Mouse (Mus musculus): ENCODE data around the gene 1700017B05Rik. TPM values are rescaled to one million over a fixed set of nuclear protein-coding genes. Genes with fewer than 3 reads are reported as not detected.

The 1700017B05Rik gene
- polyA plus RNA-seq, 1 experiment from 2014 or later, result 17.7 TPM

GRCm38 (mm10) chr9:57271081-57271480 is 8.7 kb upstream of the 1700017B05Rik start:
- peaks cover 9% of the 10 kb centered on the region for H3K27me3 ChIP-seq
- no peak overlapping the region for H3K27ac ChIP-seq
- no peaks in the 10 kb centered on the region for H3K9me3 ChIP-seq
- H3K4me2 ChIP-seq, result no peak overlapping the region
- no peak for ATAC-seq (ENCODE audit: insufficient number of reproducible peaks, low FRiP score, low TSS enrichment, low read depth)
- no peak overlapping the region for H3K9ac ChIP-seq
- H3K4me3 ChIP-seq, result no peak overlapping the region
- H3K4me1 ChIP-seq, result peaks cover 9% of the 10 kb centered on the region; the same call in 1 of the 2 replicates
- H3K36me3 ChIP-seq, result no peaks in the 10 kb centered on the region
- 33% methylated on average over 1 of the region's 1 CpGs for WGBS

GRCm38 (mm10) chr9:57270399-57270798 is 8.0 kb upstream of the 1700017B05Rik start:
- no peak overlapping the region for H3K4me3 ChIP-seq
- peaks cover 15% of the 10 kb centered on the region for H3K27me3 ChIP-seq
- no peak overlapping the region for H3K9ac ChIP-seq
- H3K36me3 ChIP-seq, result no peaks in the 10 kb centered on the region
- H3K4me1 ChIP-seq, result peaks cover 15% of the 10 kb centered on the region; the same call in 1 of the 2 replicates
- no peak overlapping the region for H3K27ac ChIP-seq
- no peak overlapping the region for H3K4me2 ChIP-seq
- 12% methylated on average over 8 of the region's 8 CpGs for WGBS
- no peak for ATAC-seq (ENCODE audit: insufficient number of reproducible peaks, low FRiP score, low TSS enrichment, low read depth)
- no peaks in the 10 kb centered on the region for H3K9me3 ChIP-seq

DNA sequence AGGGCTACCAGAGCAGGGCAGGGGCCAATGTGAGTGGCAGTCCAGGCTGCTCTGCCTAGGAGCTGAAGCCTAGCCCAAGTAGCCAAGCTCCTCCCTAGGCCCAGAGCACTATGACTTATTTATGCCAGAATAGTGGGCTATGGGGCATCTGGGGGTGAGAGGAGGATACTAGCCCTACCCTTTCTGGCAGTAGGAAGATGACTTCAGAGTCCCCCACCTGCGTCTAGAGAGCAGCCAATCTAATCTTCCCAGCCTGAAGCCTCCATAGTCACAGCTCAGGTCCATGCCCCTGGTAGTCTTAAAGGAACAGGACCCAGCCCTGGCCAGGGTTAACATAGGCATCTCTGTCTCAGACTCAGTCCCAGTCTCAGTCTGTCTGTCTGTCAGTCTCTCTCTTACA is 7.0 kb upstream of the 1700017B05Rik start:
- Histone ChIP-seq H3K9me3 (no peaks in the 10 kb centered on the region), H3K36me3 (no peaks in the 10 kb centered on the region), H3K4me2 (no peak overlapping the region), H3K4me1 (peaks cover 15% of the 10 kb centered on the region; the same call in 1 of the 2 replicates), H3K4me3 (no peak overlapping the region), H3K27me3 (peaks cover 15% of the 10 kb centered on the region), H3K9ac (no peak overlapping the region), H3K27ac (no peak overlapping the region)
- WGBS, result 38% methylated on average over 1 of the region's 1 CpGs
- no peak for ATAC-seq (ENCODE audit: insufficient number of reproducible peaks, low FRiP score, low TSS enrichment, low read depth)

DNA sequence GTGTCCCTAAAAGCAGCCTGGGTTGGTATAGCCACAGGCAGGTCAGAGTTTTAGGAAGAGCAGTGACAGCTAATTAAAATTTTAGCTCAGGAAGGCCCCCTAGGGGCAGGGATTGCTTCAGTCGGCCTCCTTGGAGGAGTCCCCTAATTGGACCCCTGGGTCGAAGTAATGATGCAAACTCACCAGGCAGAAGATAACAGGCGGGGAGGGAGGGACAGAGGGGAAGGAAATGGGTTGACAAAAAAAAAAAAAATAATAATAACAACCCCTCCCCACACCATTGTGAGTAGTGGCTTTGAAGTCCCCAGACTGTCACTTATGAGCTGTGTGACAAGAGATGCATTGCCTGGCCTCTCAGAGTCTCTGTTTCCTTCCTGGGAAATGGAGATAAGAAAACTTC is 6.2 kb upstream of the 1700017B05Rik start:
- Histone ChIP-seq H3K9ac (no peak overlapping the region), H3K4me1 (peaks cover 15% of the 10 kb centered on the region; the same call in 1 of the 2 replicates), H3K27me3 (peaks cover 15% of the 10 kb centered on the region), H3K27ac (no peak overlapping the region), H3K4me3 (no peak overlapping the region), H3K36me3 (no peaks in the 10 kb centered on the region), H3K9me3 (no peaks in the 10 kb centered on the region), H3K4me2 (no peak overlapping the region)
- 19% methylated on average over 3 of the region's 3 CpGs for WGBS
- ATAC-seq (ENCODE audit: insufficient number of reproducible peaks, low FRiP score, low TSS enrichment, low read depth), result no peak

- 20% methylated on average over 10 of the region's 10 CpGs for WGBS
- Histone ChIP-seq H3K4me1 (peaks cover 15% of the 10 kb centered on the region; the same call in 1 of the 2 replicates), H3K4me3 (no peak overlapping the region), H3K9me3 (no peaks in the 10 kb centered on the region), H3K27me3 (peaks cover 15% of the 10 kb centered on the region), H3K9ac (no peak overlapping the region), H3K36me3 (no peaks in the 10 kb centered on the region), H3K4me2 (no peak overlapping the region), H3K27ac (no peak overlapping the region)
- no peak for ATAC-seq (ENCODE audit: insufficient number of reproducible peaks, low FRiP score, low TSS enrichment, low read depth)
These were observed 5.7 kb upstream of the 1700017B05Rik start for GRCm38 (mm10) chr9:57268078-57268477.

GRCm38 (mm10) chr9:57267421-57267820 is 5.0 kb upstream of the 1700017B05Rik start:
- WGBS, result 40% methylated on average over 5 of the region's 5 CpGs
- no peak for ATAC-seq (ENCODE audit: insufficient number of reproducible peaks, low FRiP score, low TSS enrichment, low read depth)
- Histone ChIP-seq H3K36me3 (no peaks in the 10 kb centered on the region), H3K27me3 (peaks cover 15% of the 10 kb centered on the region), H3K4me1 (peaks cover 19% of the 10 kb centered on the region; the same call in 1 of the 2 replicates), H3K4me2 (no peak overlapping the region), H3K9me3 (no peaks in the 10 kb centered on the region), H3K4me3 (no peak overlapping the region), H3K27ac (no peak overlapping the region), H3K9ac (no peak overlapping the region)

DNA sequence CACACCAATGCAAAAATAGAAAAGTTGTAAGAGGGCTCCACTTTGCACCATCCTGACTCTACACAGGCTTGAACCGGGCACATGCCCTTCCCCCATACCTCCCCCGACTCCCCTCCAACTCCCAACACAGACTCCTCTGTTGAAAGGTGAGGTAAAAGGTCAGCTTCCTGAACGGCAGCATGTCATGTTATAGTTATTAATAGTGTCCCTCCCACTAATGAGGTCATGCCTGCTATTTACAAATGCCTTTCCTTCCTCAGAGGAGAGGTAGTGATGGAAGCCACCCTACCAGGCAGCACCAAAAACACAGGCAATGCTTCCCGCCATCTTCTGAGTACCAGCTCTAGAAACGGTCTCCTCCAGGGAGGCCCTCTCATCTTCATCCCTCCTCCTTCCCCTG is 2.7 kb upstream of the 1700017B05Rik start:
- no peak overlapping the region for H3K4me3 ChIP-seq
- H3K36me3 ChIP-seq, result no peaks in the 10 kb centered on the region
- H3K4me1 ChIP-seq, result peaks cover 28% of the 10 kb centered on the region
- ATAC-seq (ENCODE audit: insufficient number of reproducible peaks, low FRiP score, low TSS enrichment, low read depth), result no peak
- H3K9ac ChIP-seq, result no peak overlapping the region
- peaks cover 15% of the 10 kb centered on the region for H3K27me3 ChIP-seq
- H3K4me2 ChIP-seq, result no peak overlapping the region
- WGBS, result 32% methylated on average over 5 of the region's 5 CpGs
- no peaks in the 10 kb centered on the region for H3K9me3 ChIP-seq
- no peak overlapping the region for H3K27ac ChIP-seq

- 49% methylated on average over 13 of the region's 13 CpGs for WGBS
These were observed 628 bp upstream of the 1700017B05Rik start for GRCm38 (mm10) chr9:57262795-57263684.

GRCm38 (mm10) chr9:57261516-57261912 is 898 bp downstream of the 1700017B05Rik start:
- no peak for ATAC-seq (ENCODE audit: insufficient number of reproducible peaks, low FRiP score, low TSS enrichment, low read depth)
- peaks cover 8% of the 10 kb centered on the region; the same call in 1 of the 2 replicates for H3K27me3 ChIP-seq
- under 1% methylated on average over 26 of the region's 26 CpGs for WGBS
- H3K4me1 ChIP-seq, result peaks cover 29% of the 10 kb centered on the region
- H3K9ac ChIP-seq, result peak overlapping the region; percentile 87
- no peaks in the 10 kb centered on the region for H3K9me3 ChIP-seq
- H3K4me3 ChIP-seq, result peak overlapping the region; percentile 87
- H3K27ac ChIP-seq, result peak overlapping the region; percentile 87
- peaks cover 27% of the 10 kb centered on the region for H3K36me3 ChIP-seq
- peak overlapping the region; percentile 89 for H3K4me2 ChIP-seq

More at GRCm38 (mm10) chr9:57262795-57263684, 628 bp upstream of the 1700017B05Rik start:
- H3K36me3 ChIP-seq, result peaks cover 12% of the 10 kb centered on the region
- no peaks in the 10 kb centered on the region for H3K9me3 ChIP-seq
- peaks cover 29% of the 10 kb centered on the region for H3K4me1 ChIP-seq
- peak overlapping the region; percentile 89 for H3K4me2 ChIP-seq
- peak overlapping the region; percentile 87; the same call in 1 of the 2 replicates for H3K27ac ChIP-seq
- peak overlapping the region; percentile 87 for H3K9ac ChIP-seq
- peak overlapping the region; percentile 87 for H3K4me3 ChIP-seq
- peaks cover 8% of the 10 kb centered on the region; the same call in 1 of the 2 replicates for H3K27me3 ChIP-seq
- no peak for ATAC-seq (ENCODE audit: insufficient number of reproducible peaks, low FRiP score, low TSS enrichment, low read depth)

GRCm38 (mm10) chr9:57260940-57261339 is 1.5 kb downstream of the 1700017B05Rik start:
- Histone ChIP-seq H3K4me3 (peak overlapping the region; percentile 87), H3K4me1 (peaks cover 26% of the 10 kb centered on the region), H3K27me3 (peaks cover 4% of the 10 kb centered on the region; the same call in 1 of the 2 replicates), H3K9ac (peak overlapping the region; percentile 87), H3K9me3 (no peaks in the 10 kb centered on the region), H3K27ac (0 out of 2 replicates have a peak overlapping the region, but pooled peaks have one; percentile 87), H3K4me2 (peak overlapping the region; percentile 89), H3K36me3 (peaks cover 33% of the 10 kb centered on the region)
- ATAC-seq (ENCODE audit: insufficient number of reproducible peaks, low FRiP score, low TSS enrichment, low read depth), result no peak
- WGBS, result 16% methylated on average over 12 of the region's 12 CpGs

DNA sequence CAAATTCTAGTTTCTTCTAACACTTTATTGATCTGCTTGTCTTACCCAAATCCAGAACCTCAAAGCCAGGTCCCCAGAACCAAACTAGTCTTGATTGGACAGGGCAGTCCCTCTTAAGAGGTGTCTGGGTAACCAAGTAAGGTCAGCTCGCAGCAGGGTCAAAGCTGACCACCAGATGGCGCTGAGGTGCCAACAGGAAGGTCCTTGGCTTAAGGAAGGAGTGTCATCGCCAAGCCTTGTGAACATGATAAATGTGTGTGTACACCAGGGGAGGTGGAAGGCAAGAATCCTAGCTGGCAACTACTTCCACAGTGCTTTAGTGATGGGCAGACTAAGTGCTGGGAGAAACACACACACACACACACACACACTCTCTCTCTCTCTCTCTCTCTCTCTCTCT is 2.7 kb downstream of the 1700017B05Rik start:
- H3K4me2 ChIP-seq, result no peak overlapping the region

DNA sequence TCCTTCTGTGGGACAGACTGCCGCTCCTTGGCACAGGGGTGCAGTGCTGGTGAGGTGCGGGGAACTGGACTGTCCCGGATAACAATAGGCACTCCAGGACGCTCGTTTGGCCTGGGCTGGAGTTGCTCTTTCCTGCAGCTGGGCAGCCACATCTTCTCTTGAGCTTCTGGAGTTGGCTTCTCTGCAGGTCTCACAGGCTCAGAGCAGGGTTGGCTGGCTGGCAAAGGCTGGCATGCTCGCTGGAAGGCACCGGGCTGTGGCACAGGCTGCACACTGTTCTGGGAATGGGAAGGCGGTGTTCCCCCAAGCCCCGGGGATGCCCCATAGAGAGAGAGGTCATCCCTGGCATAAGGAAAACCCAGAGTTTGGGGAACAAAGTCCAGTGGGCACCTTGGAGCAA is 4.8 kb downstream of the 1700017B05Rik start:
- no peak for ATAC-seq (ENCODE audit: insufficient number of reproducible peaks, low FRiP score, low TSS enrichment, low read depth)
- Histone ChIP-seq H3K27ac (no peak overlapping the region), H3K27me3 (no peaks in the 10 kb centered on the region), H3K36me3 (peaks cover 66% of the 10 kb centered on the region), H3K4me1 (peaks cover 19% of the 10 kb centered on the region), H3K4me3 (no peak overlapping the region), H3K9ac (no peak overlapping the region), H3K9me3 (no peaks in the 10 kb centered on the region), H3K4me2 (no peak overlapping the region)
- WGBS, result 93% methylated on average over 9 of the region's 9 CpGs

More for the DNA sequence above, 2.7 kb downstream of the 1700017B05Rik start:
- H3K4me1 ChIP-seq, result peaks cover 21% of the 10 kb centered on the region
- H3K9me3 ChIP-seq, result no peaks in the 10 kb centered on the region
- 2% methylated on average over 3 of the region's 3 CpGs for WGBS
- H3K4me3 ChIP-seq, result no peak overlapping the region
- H3K27ac ChIP-seq, result no peak overlapping the region
- no peak for ATAC-seq (ENCODE audit: insufficient number of reproducible peaks, low FRiP score, low TSS enrichment, low read depth)
- H3K27me3 ChIP-seq, result no peaks in the 10 kb centered on the region
- H3K36me3 ChIP-seq, result peaks cover 45% of the 10 kb centered on the region
- H3K9ac ChIP-seq, result no peak overlapping the region
